Mouse (Mus musculus) gastrocnemius, adult 2 months (tissue): ENCODE data around the gene Fbxo17. TPM values are rescaled to one million over a fixed set of nuclear protein-coding genes. Genes with fewer than 3 reads are reported as not detected.

Source experiments
- DNase-seq: peaks from one replicate; pipeline ENCODE4 v3.0.0; 2022
- H3K27ac ChIP-seq: fragments of 200-600 bp; 2 replicates; pipeline ENCODE4 v1.8.1; 2022; ENCODE audit warnings: mild to moderate bottlenecking
- H3K4me3 ChIP-seq: fragments of 200-600 bp; 2 replicates; pipeline ENCODE4 v1.8.1; 2022; ENCODE audit warnings: mild to moderate bottlenecking, moderate library complexity
- CTCF ChIP-seq: fragments of 200-600 bp; IDR thresholded peaks from 2 replicates; pipeline ENCODE4 v1.8.1; 2022; ENCODE audit warnings: antibody characterized with exemption, mild to moderate bottlenecking, moderate library complexity
- intact Hi-C: fragments of 180-260 bp; cut with DNase I; formaldehyde crosslinking; loops from one replicate; pipeline ENCODE4 v1.15.1; 2025
- total RNA-seq, 2 experiments: library from RNA; stranded (reverse); gene quantifications; 2 replicates each; pipeline ENCODE4 v1.2.3; 2021

Fbxo17 gene
- total RNA-seq, 2 experiments from 2014 or later = 2.5 to 4.9 TPM

GRCm38 (mm10) chr7:28758623-28759022, 42.0 kb downstream of the Fbxo17 start:
- no peak for TF ChIP-seq CTCF
- H3K4me3 ChIP-seq = no peak overlapping the region
- intact Hi-C loops = no loop called here
- H3K27ac ChIP-seq = no peak overlapping the region
- DNase-seq = no peak

DNA sequence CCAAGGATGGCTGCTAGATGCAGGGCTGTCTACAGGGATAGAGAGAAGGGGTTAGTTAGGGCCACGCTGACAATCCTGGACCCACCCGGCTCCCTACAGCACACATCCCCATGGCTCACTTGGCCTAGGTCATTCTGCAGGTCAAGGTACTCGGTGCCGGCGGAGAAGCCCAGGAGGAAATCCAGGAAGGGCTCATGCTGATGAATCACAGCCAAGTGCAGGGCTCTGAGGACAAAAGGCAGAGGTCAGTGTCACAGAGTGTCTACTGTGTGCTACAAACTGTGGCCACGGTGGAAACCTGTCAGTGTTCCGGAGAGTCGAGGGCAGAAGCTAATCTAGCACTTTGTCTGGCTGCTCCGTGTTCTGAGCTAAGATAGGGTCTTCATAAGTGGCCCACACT, 45.3 kb downstream of the Fbxo17 start:
- H3K4me3 ChIP-seq = no peak overlapping the region
- no peak for DNase-seq
- intact Hi-C loops = loop anchor here (2.0 to 10.0 kb wide), 2 partner anchors 17 to 413 kb away; partner anchors contain the start of genes Ggn and Spred3
- H3K27ac ChIP-seq = no peak overlapping the region
- TF ChIP-seq CTCF = no peak

DNA sequence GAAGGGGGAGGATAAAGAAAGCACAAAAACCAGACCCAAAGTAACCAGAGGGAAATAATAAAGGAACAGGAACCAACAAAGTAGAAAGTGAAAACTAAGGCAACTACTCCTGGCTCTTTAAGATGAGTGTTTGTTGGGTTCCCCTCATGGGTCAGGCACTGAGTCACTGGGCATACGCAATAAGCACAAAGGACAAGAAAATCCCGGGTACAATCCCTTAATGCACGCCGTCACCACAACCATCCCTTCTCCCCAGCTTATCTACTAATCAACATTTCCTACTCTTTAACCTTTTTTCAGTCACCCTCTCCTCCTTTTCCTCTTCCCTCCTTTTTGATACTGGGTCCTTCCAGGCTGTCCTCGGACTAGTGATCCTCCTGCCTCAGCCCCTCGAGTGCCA, 48.6 kb downstream of the Fbxo17 start:
- no peak for TF ChIP-seq CTCF
- no peak for DNase-seq
- H3K4me3 ChIP-seq = peak overlapping the region; percentile 91
- H3K27ac ChIP-seq = peak overlapping the region; percentile 97
- intact Hi-C loops = loop anchor here (10.0 kb wide), 1 partner anchor 410 kb away; the partner anchor contains the start of genes Ggn and Spred3

DNA sequence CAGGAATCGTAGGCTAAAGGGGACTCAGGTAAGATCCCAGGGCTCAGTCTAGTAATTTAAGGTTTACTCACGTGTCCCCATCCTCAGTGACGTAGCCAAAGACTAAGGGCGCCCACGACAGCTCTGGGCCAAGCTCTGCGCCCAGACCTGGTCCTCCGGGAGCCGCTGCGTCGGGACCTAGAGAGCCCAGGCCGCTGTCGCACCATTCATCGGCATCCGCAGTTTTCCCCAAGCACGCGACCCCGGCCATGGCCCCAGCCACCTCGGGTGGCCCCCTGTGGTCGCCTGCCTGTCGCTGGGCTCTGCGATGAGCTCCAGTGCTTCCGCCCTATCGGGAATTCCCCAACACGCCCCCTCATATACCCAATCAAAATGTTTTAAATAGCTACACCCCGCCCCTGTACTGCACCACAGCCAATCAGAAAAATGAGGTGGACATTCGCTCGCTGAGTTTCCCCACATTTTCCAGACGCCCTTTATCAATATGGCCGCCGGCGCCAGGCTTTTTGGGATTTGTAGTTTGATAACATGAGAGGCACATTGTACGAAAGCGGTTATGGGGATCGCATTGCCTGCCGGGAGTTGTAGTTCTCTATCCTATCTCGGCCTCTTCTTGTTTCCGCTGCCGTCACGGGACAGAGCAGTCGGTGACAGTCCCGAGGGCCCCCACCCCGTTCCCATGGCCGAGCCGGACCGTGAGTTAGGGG, 49.7 kb downstream of the Fbxo17 start, which contains the start of gene Sirt2:
Sirt2 (plus strand) TSS at position 563 of the 707 bp plus-strand sequence.
- intact Hi-C loops = loop anchor here (10.0 kb wide), 1 partner anchor 408 kb away; the partner anchor contains the start of genes Ggn and Spred3
- TF ChIP-seq CTCF = peak; percentile 26; the same call in 1 of the 2 replicates

GRCm38 (mm10) chr7:28766910-28767309, 50.3 kb downstream of the Fbxo17 start:
- no peak for TF ChIP-seq CTCF
- peak overlapping the region; percentile 97 for H3K27ac ChIP-seq
- peak overlapping the region; percentile 91 for H3K4me3 ChIP-seq
- no peak for DNase-seq
- intact Hi-C loops = loop anchor here (10.0 kb wide), 1 partner anchor 408 kb away; the partner anchor contains the start of genes Ggn and Spred3

More for the DNA sequence above, 49.7 kb downstream of the Fbxo17 start, which contains the start of gene Sirt2:
- DNase-seq = peak; percentile 97
- H3K27ac ChIP-seq = peak within 1 kb of the TSS; percentile 97
- H3K4me3 ChIP-seq = peak within 1 kb of the TSS; percentile 91

GRCm38 (mm10) chr7:28767462-28767965, 50.9 kb downstream of the Fbxo17 start, which contains the start of gene Nfkbib:
Gene Nfkbib (minus strand): TSS chr7:28767512.
- peak within 1 kb of the TSS; percentile 97 for H3K27ac ChIP-seq
- intact Hi-C loops = loop anchor here (10.0 kb wide), 1 partner anchor 407 kb away; the partner anchor contains the start of genes Ggn and Spred3
- TF ChIP-seq CTCF = no peak

GRCm38 (mm10) chr7:28769414-28769958, 52.9 kb downstream of the Fbxo17 start:
- no peak for DNase-seq
- intact Hi-C loops = loop anchor here (10.0 kb wide), 1 partner anchor 405 kb away; the partner anchor contains the start of genes Ggn and Spred3
- no peak overlapping the region for H3K27ac ChIP-seq
- H3K4me3 ChIP-seq = no peak overlapping the region
- no peak for TF ChIP-seq CTCF

More at GRCm38 (mm10) chr7:28767462-28767965, 50.9 kb downstream of the Fbxo17 start, which contains the start of gene Nfkbib:
- no peak for DNase-seq
- peak within 1 kb of the TSS; percentile 91 for H3K4me3 ChIP-seq

- intact Hi-C loops = no loop called here
- DNase-seq = no peak
- no peak overlapping the region for H3K27ac ChIP-seq
- H3K4me3 ChIP-seq = no peak overlapping the region
- no peak for TF ChIP-seq CTCF
Measured at GRCm38 (mm10) chr7:28770309-28770708, 53.7 kb downstream of the Fbxo17 start.

DNA sequence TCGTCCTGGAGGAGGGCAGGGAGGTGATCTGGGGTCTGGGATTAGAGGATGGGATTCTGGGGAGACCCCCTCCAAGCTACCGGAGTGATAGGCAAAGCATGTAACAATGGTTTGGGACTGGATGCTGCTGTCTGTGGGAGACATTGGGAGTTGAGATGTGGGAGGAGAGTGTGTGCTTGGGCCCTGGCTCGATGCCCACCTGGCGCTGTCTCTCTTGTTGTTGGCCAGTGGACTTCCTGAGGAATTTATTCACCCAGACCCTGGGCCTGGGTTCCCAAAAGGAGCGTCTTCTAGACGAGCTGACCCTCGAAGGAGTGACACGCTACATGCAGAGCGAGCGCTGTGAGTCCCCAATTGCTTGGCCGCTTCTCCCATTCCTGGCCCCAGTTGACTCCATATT, 55.3 kb downstream of the Fbxo17 start:
- H3K4me3 ChIP-seq = no peak overlapping the region
- TF ChIP-seq CTCF = no peak
- no peak overlapping the region for H3K27ac ChIP-seq
- DNase-seq = no peak
- intact Hi-C loops = no loop called here

GRCm38 (mm10) chr7:28773163-28773562, 56.6 kb downstream of the Fbxo17 start:
- DNase-seq = no peak
- no peak for TF ChIP-seq CTCF
- Histone ChIP-seq H3K27ac (peak overlapping the region; percentile 76), H3K4me3 (no peak overlapping the region)
- intact Hi-C loops = no loop called here

GRCm38 (mm10) chr7:28774164-28774563, 57.6 kb downstream of the Fbxo17 start:
- intact Hi-C loops = no loop called here
- DNase-seq = peak; percentile 70
- TF ChIP-seq CTCF = no peak

GRCm38 (mm10) chr7:28775129-28775528, 58.5 kb downstream of the Fbxo17 start:
- Histone ChIP-seq H3K27ac (peak overlapping the region; percentile 76), H3K4me3 (no peak overlapping the region)
- intact Hi-C loops = no loop called here
- no peak for DNase-seq
- TF ChIP-seq CTCF = no peak

More at GRCm38 (mm10) chr7:28774164-28774563, 57.6 kb downstream of the Fbxo17 start:
- Histone ChIP-seq H3K4me3 (no peak overlapping the region; the same call in 1 of the 2 replicates), H3K27ac (peak overlapping the region; percentile 76)
